Mouse (Mus musculus) brain, adult 2 months (tissue): ENCODE measurements around the gene Zfp629.

Experiments
- DNase-seq: peaks from one replicate; pipeline ENCODE4 v3.0.0; 2011; ENCODE audit warnings: low read depth, low spot score

The Zfp629 gene

GRCm38 (mm10) chr7:127564381-127565150 is 51.0 kb downstream of the Zfp629 start:
- peak; percentile 98 for DNase-seq

GRCm38 (mm10) chr7:127561340-127561858 is 54.2 kb downstream of the Zfp629 start, which contains the start of gene Tmem265:
Tmem265 (plus strand) TSS chr7:127561390.
- DNase-seq = no peak

DNA sequence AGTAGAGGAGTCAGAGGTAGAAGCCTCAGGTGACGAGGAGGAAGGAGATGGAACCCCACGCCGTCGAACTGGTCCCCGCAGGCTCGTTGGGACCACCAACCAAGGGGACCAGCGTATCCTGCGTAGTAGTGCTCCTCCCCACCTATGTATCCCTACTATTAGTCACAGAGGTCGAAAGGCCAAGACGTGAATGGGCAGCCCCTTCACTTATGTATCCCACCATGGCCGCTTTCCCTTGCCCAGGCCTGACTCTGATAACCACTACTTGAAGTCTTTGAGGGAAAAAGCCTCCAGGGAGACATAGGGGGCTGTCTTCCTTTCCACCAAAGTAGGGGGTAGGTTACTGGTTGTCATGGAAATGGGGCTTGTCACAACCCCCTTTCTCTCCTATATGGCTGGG is 55.0 kb downstream of the Zfp629 start:
- no peak for DNase-seq
